Mouse (Mus musculus): ENCODE data around the gene Olfr675.
"Not testable (repeated sequence)": the region's sequence is repeated elsewhere in the genome, so short reads cannot be mapped to it uniquely, and the experiment has no call there.

The Olfr675 gene

DNA sequence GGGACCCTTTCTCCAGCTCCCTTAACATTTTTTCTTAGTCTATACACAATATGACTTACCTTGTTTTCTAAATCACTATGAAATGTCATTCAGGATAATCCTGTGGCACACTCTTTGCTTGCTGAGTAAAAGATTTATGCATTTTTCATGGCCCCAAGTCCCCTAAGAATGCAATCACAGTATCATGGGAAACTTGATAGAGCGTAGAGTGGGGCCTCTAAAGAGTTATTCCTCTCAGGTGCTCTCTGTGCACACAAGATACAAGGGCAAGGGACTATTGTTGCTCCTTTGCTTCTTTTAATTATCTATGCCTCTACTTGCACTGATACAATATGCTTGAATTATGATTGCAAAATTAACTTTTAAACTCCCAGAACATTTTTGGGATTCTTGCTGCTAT lies at the start of gene Olfr675:
TSS of gene Olfr675 (minus strand) at position 101 of the 400 bp plus-strand sequence.
- DNase-seq = no peak

DNA sequence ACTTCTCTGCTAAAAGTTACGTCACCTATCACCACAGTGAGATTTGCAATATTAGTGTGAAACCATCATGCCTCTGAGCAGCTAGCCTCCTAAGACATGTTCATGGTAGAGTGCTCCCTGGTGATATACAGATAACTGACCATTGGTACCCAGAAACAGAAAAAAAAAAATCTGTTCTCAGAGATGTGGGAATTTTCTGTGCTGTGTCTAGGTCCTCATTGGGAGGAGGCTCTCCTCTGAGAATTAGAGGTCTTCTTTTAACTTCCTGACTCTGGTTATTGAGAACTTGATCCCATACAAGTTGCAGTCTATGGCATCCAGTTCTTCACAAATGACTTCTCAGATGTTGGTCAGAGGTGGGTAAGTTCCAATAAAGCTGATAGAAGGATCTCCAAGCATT lies 35.9 kb upstream of the Olfr675 start, which contains the start of gene Olfr678:
TSS of gene Olfr678 (plus strand) at position 301 of the 400 bp plus-strand sequence.
- no peak for DNase-seq

DNA sequence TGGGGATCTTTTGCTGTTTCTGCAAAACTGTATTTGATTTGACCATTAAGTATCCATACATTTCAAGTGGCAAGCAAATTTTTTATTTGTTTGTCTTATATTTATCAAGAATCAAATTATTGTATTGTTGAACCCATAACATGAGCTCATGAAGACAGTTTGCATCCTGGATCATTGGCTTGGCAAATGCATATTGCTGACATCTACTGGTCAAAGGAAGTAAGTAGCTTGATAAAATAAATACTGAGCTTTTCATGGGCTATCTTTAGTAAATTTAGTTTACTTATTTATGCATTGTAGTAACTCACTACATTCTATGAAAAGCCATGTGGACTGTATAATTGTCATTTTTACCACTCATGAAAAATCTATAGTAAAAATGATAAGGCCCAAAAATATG lies 30.7 kb upstream of the Olfr675 start:
- DNase-seq = no peak

DNA sequence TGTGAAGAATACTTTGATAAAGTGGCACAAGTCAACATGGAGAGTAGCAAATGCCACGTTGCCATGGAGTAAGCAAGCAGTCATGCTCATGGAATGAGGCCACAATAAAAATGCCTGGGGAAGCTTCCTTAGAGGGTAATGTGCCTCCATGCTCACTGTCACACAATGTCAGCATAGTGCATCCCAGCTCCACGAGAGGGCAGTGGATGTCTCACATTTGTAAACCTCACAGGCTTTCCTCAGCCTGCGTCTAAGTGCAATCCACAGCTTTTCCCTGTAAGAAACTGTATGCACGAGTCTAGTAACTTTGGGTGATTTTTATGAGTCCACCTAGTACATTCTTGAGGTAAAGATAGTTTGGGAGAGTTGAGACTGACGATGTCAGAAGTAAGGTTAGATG lies 5.6 kb upstream of the Olfr675 start:
- not testable (repeated sequence) for DNase-seq

DNA sequence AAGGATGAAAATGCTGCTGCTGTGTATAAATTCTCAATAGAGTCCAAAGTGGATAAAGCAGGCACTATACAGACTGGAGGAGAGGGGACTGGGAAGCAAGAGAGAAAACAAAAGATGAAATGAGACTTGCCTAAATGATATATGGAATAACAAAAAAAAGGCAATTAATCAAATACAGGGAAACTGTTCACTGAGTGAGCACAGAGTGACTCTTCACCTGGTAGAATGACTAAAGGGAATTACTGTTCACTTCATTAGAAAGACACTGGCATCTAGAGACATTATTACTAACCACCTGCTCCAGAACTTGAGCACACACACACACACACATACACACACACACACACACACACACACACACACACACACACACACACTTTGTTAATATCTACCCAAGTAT lies 4.1 kb upstream of the Olfr675 start, which contains the start of gene Olfr676:
TSS of gene Olfr676 (plus strand) at position 301 of the 400 bp plus-strand sequence.
- DNase-seq = no peak

DNA sequence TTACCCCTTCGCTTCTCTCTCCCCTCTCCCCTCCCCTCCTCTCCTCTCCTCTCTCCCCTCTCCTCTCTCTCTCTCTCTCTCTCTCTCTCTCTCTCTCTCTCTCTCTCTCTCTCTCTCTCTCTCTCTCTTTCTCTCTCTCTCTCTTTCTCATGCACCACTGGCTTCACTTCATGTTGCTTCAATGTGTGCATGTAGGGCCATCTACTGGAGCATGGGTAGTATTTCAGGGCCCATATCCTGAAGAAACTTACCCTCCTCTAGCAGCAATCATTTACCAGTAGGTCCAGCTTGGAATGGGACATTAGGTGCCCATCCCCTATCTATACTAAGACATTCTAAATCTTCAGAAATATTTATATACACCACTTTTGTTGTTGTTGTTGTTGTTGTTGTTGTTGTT lies 5.7 kb downstream of the Olfr675 start:
- DNase-seq = no peak

DNA sequence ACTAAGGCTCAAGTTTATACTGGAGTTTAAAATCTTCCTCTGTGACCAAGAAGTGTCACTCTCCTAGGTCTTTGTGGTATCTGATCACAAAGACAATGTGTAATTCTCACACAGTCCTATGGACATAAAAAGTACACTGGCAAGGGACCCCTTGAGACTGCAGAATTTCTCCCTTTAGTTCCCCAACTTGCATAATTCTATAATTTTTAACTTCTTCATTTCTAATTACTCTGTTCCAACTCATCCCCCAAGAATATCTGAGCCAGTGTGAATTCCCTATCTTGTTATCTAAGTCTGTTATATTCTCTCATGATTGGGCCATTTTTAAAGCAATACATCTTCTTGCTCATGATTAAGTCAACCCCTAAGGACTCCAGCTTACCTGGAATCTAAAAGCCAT lies 26.3 kb downstream of the Olfr675 start, which contains the start of gene Olfr672:
TSS of gene Olfr672 (minus strand) at position 101 of the 400 bp plus-strand sequence.
- no peak for DNase-seq

DNA sequence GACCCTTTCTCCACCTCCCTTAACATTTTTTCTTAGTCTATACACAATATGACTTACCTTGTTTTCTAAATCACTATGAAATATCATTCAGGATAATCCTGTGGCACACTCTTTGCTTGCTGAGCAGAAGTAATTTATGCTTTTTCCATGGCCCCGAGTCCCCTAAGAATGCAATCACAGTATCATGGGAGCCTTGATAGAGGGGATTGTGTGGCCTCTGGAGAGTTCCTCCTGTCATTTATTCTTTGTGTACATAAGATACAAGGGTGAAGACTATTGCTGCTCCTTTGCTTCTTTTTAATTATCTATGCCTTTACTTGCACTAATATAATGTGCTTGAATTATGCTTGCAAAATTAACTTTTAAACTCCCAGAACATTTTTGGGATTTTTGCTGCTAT lies 49.2 kb downstream of the Olfr675 start, which contains the start of gene Olfr671:
TSS of gene Olfr671 (minus strand) at position 101 of the 400 bp plus-strand sequence.
- DNase-seq = no peak

DNA sequence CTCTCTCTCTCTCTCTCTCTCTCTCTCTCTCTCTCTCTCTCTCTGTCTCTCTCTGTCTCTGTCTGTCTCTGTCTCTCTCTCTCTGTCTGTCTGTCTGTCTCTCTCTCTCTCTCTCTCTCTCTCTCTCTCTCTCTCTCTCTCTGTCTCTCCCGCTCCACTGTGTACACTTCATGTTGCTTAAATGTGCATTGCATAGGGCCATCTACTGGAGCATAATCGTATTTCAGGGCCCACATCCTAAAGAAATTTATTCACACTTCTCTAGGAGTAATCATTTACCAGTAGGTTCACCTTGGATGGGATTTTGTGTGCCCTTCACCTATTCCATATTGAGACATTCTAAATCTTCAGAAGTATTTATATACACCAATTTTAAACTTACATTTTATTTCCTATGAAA lies 55.8 kb downstream of the Olfr675 start:
- not testable (repeated sequence) for DNase-seq

Data from kidney, adult 8-10 months (tissue).